Mouse (Mus musculus): ENCODE results near the gene Tmod1. TPM values are rescaled to one million over a fixed set of nuclear protein-coding genes. Genes with fewer than 3 reads are reported as not detected.

The Tmod1 gene
- polyA plus RNA-seq, 1 experiment from 2014 or later, result 0.52 TPM

- Histone ChIP-seq H3K4me3 (replicated peaks; ENCODE audit: low read length) (no peak overlapping the region), H3K4me1 (replicated peaks; ENCODE audit: control insufficient read depth, insufficient read depth, low read length) (no peaks in the 10 kb centered on the region), H3K9me3 (ENCODE audit: control insufficient read depth, low read length) (no peaks in the 10 kb centered on the region), H3K4me2 (ENCODE audit: low read length) (no peak overlapping the region), H3K27me3 (replicated peaks; ENCODE audit: control insufficient read depth, insufficient read depth, low read length) (no peaks in the 10 kb centered on the region), H3K36me3 (ENCODE audit: control insufficient read depth, insufficient read depth) (peaks cover 26% of the 10 kb centered on the region), H3K9ac (replicated peaks; ENCODE audit: low read depth, low read length) (no peak overlapping the region), H3K27ac (ENCODE audit: low read length) (no peak overlapping the region)
- 70% methylated on average over 3 of the region's 3 CpGs for WGBS
- no peak for ATAC-seq
These were observed 91.5 kb downstream of the Tmod1 start for GRCm38 (mm10) chr4:46130221-46130620.

GRCm38 (mm10) chr4:46131791-46132190 is 93.1 kb downstream of the Tmod1 start:
- H3K9me3 ChIP-seq (ENCODE audit: control insufficient read depth, low read length), result no peaks in the 10 kb centered on the region
- peaks cover 26% of the 10 kb centered on the region for H3K36me3 ChIP-seq (ENCODE audit: control insufficient read depth, insufficient read depth)
- peaks cover 1% of the 10 kb centered on the region for H3K4me1 ChIP-seq (replicated peaks; ENCODE audit: control insufficient read depth, insufficient read depth, low read length)
- no peak overlapping the region for H3K4me3 ChIP-seq (replicated peaks; ENCODE audit: low read length)
- H3K27ac ChIP-seq (ENCODE audit: low read length), result no peak overlapping the region
- no peak for ATAC-seq
- 79% methylated on average over 6 of the region's 6 CpGs for WGBS
- H3K4me2 ChIP-seq (ENCODE audit: low read length), result no peak overlapping the region
- no peak overlapping the region for H3K9ac ChIP-seq (replicated peaks; ENCODE audit: low read depth, low read length)
- H3K27me3 ChIP-seq (replicated peaks; ENCODE audit: control insufficient read depth, insufficient read depth, low read length), result no peaks in the 10 kb centered on the region

GRCm38 (mm10) chr4:46137629-46138286 is 99.0 kb downstream of the Tmod1 start:
- Histone ChIP-seq H3K4me2 (ENCODE audit: low read length) (peak overlapping the region; percentile 83), H3K9ac (replicated peaks; ENCODE audit: low read depth, low read length) (peak overlapping the region; percentile 97), H3K36me3 (ENCODE audit: control insufficient read depth, insufficient read depth) (peaks cover 9% of the 10 kb centered on the region; the same call in 1 of the 2 replicates), H3K4me1 (replicated peaks; ENCODE audit: control insufficient read depth, insufficient read depth, low read length) (peaks cover 25% of the 10 kb centered on the region), H3K9me3 (ENCODE audit: control insufficient read depth, low read length) (no peaks in the 10 kb centered on the region), H3K27me3 (replicated peaks; ENCODE audit: control insufficient read depth, insufficient read depth, low read length) (no peaks in the 10 kb centered on the region), H3K4me3 (replicated peaks; ENCODE audit: low read length) (peak overlapping the region; percentile 98), H3K27ac (ENCODE audit: low read length) (peak overlapping the region; percentile 99)
- 9% methylated on average over 17 of the region's 17 CpGs for WGBS
- ATAC-seq, result peak; percentile 72

- WGBS, result under 1% methylated on average over 90 of the region's 90 CpGs
- peak; percentile 91 for ATAC-seq
These were observed 99.8 kb downstream of the Tmod1 start, which contains the start of the genes Ncbp1 and Tstd2 for GRCm38 (mm10) chr4:46138287-46139222. TSS of gene Ncbp1 (plus strand) at chr4:46138613. TSS of gene Tstd2 (minus strand) at chr4:46138694.

GRCm38 (mm10) chr4:46144323-46144722 is 105.6 kb downstream of the Tmod1 start:
- no peak for ATAC-seq
- Histone ChIP-seq H3K4me2 (ENCODE audit: low read length) (no peak overlapping the region), H3K36me3 (ENCODE audit: control insufficient read depth, insufficient read depth) (peaks cover 3% of the 10 kb centered on the region; the same call in 1 of the 2 replicates), H3K27ac (ENCODE audit: low read length) (no peak overlapping the region), H3K4me3 (replicated peaks; ENCODE audit: low read length) (no peak overlapping the region), H3K4me1 (replicated peaks; ENCODE audit: control insufficient read depth, insufficient read depth, low read length) (peaks cover 14% of the 10 kb centered on the region), H3K9ac (replicated peaks; ENCODE audit: low read depth, low read length) (no peak overlapping the region), H3K9me3 (ENCODE audit: control insufficient read depth, low read length) (no peaks in the 10 kb centered on the region), H3K27me3 (replicated peaks; ENCODE audit: control insufficient read depth, insufficient read depth, low read length) (no peaks in the 10 kb centered on the region)
- WGBS, result 71% methylated on average over 3 of the region's 3 CpGs

More at GRCm38 (mm10) chr4:46138287-46139222, 99.8 kb downstream of the Tmod1 start, which contains the start of the genes Ncbp1 and Tstd2:
- Histone ChIP-seq H3K27me3 (replicated peaks; ENCODE audit: control insufficient read depth, insufficient read depth, low read length) (no peaks in the 10 kb centered on the region), H3K4me2 (ENCODE audit: low read length) (peak within 1 kb of the TSS; percentile 83), H3K4me1 (replicated peaks; ENCODE audit: control insufficient read depth, insufficient read depth, low read length) (peaks cover 25% of the 10 kb centered on the region), H3K4me3 (replicated peaks; ENCODE audit: low read length) (peak within 1 kb of the TSS; percentile 98), H3K36me3 (ENCODE audit: control insufficient read depth, insufficient read depth) (peaks cover 4% of the 10 kb centered on the region; the same call in 1 of the 2 replicates), H3K9me3 (ENCODE audit: control insufficient read depth, low read length) (no peaks in the 10 kb centered on the region), H3K27ac (ENCODE audit: low read length) (peak within 1 kb of the TSS; percentile 99), H3K9ac (replicated peaks; ENCODE audit: low read depth, low read length) (peak within 1 kb of the TSS; percentile 97)

- H3K4me1 ChIP-seq (replicated peaks; ENCODE audit: control insufficient read depth, insufficient read depth, low read length), result no peaks in the 10 kb centered on the region
- H3K4me2 ChIP-seq (ENCODE audit: low read length), result no peak overlapping the region
- ATAC-seq, result no peak
- peaks cover 8% of the 10 kb centered on the region for H3K36me3 ChIP-seq (ENCODE audit: control insufficient read depth, insufficient read depth)
- 97% methylated on average over 1 of the region's 1 CpGs for WGBS
- no peak overlapping the region for H3K9ac ChIP-seq (replicated peaks; ENCODE audit: low read depth, low read length)
- H3K27me3 ChIP-seq (replicated peaks; ENCODE audit: control insufficient read depth, insufficient read depth, low read length), result no peaks in the 10 kb centered on the region
- H3K4me3 ChIP-seq (replicated peaks; ENCODE audit: low read length), result no peak overlapping the region
- no peaks in the 10 kb centered on the region for H3K9me3 ChIP-seq (ENCODE audit: control insufficient read depth, low read length)
- H3K27ac ChIP-seq (ENCODE audit: low read length), result no peak overlapping the region
These were observed 108.1 kb downstream of the Tmod1 start for GRCm38 (mm10) chr4:46146881-46147280.

GRCm38 (mm10) chr4:46151903-46152544 is 113.3 kb downstream of the Tmod1 start:
- Histone ChIP-seq H3K36me3 (ENCODE audit: control insufficient read depth, insufficient read depth) (peaks cover 29% of the 10 kb centered on the region), H3K4me1 (replicated peaks; ENCODE audit: control insufficient read depth, insufficient read depth, low read length) (no peaks in the 10 kb centered on the region), H3K9me3 (ENCODE audit: control insufficient read depth, low read length) (no peaks in the 10 kb centered on the region), H3K27me3 (replicated peaks; ENCODE audit: control insufficient read depth, insufficient read depth, low read length) (no peaks in the 10 kb centered on the region), H3K27ac (ENCODE audit: low read length) (no peak overlapping the region), H3K4me3 (replicated peaks; ENCODE audit: low read length) (no peak overlapping the region), H3K9ac (replicated peaks; ENCODE audit: low read depth, low read length) (no peak overlapping the region), H3K4me2 (ENCODE audit: low read length) (no peak overlapping the region)
- 93% methylated on average over 12 of the region's 12 CpGs for WGBS
- ATAC-seq, result no peak

- ATAC-seq, result no peak
- Histone ChIP-seq H3K27ac (ENCODE audit: low read length) (no peak overlapping the region), H3K36me3 (ENCODE audit: control insufficient read depth, insufficient read depth) (peaks cover 42% of the 10 kb centered on the region), H3K27me3 (replicated peaks; ENCODE audit: control insufficient read depth, insufficient read depth, low read length) (no peaks in the 10 kb centered on the region), H3K4me3 (replicated peaks; ENCODE audit: low read length) (no peak overlapping the region), H3K9ac (replicated peaks; ENCODE audit: low read depth, low read length) (no peak overlapping the region), H3K4me1 (replicated peaks; ENCODE audit: control insufficient read depth, insufficient read depth, low read length) (no peaks in the 10 kb centered on the region), H3K4me2 (ENCODE audit: low read length) (no peak overlapping the region), H3K9me3 (ENCODE audit: control insufficient read depth, low read length) (no peaks in the 10 kb centered on the region)
- WGBS, result 87% methylated on average over 2 of the region's 2 CpGs
These were observed 125.3 kb downstream of the Tmod1 start for GRCm38 (mm10) chr4:46164027-46164426.

Measured in forebrain, embryonic 16.5 days (tissue).